8 mouse cellular contexts compared by ENCODE assay signal in genomic region chr8:118979800-118980199, GRCm38 (mm10).
DNase-seq lines count a peak whose midpoint lies in the region; ATAC-seq and TF ChIP-seq lines count a peak whose summit lies in the region.

No protein-coding gene starts in this region.

- DNase-seq in gastrocnemius, adult 18-20 months (ENCODE audit: low spot score), result peak; percentile 9
- DNase-seq in gastrocnemius, postnatal 4 days (ENCODE audit: low spot score in 2 of 2), result no peak
- DNase-seq in liver, adult 2 months (ENCODE audit: extremely low read depth, low read depth, low spot score), result no peak
- DNase-seq in liver (no peak), MN1 (ENCODE audit: low spot score) (no peak)
- DNase-seq in adrenal gland, postnatal 14 days, result peak; percentile 33
- peak; percentile 13 for DNase-seq in embryonic facial prominence, embryonic 14.5 days (ENCODE audit: low spot score)

- WGBS in liver, adult 2 months, result 13% methylated on average over 5 of the region's 5 CpGs
- 21% methylated on average over 5 of the region's 5 CpGs for WGBS in embryonic facial prominence, embryonic 14.5 days

- no peak overlapping the region for H3K4me2 ChIP-seq in embryonic facial prominence, embryonic 14.5 days (ENCODE audit: low read depth, low read length)

- H3K4me1 ChIP-seq in liver, adult 2 months (ENCODE audit: control insufficient read depth, insufficient read depth, low read length), result no peaks in the 10 kb centered on the region
- no peaks in the 10 kb centered on the region for H3K4me1 ChIP-seq in embryonic facial prominence, embryonic 14.5 days (ENCODE audit: control insufficient read depth, insufficient read depth, low read length)

- no peak overlapping the region for H3K27ac ChIP-seq in liver, adult 2 months (replicated peaks; ENCODE audit: insufficient read depth, low read depth, low read length)
- H3K27ac ChIP-seq in embryonic facial prominence, embryonic 14.5 days (replicated peaks; ENCODE audit: low read depth, low read length), result no peak overlapping the region

- no peaks in the 10 kb centered on the region for H3K36me3 ChIP-seq in liver, adult 2 months (ENCODE audit: control insufficient read depth, insufficient read depth, low read length)
- H3K36me3 ChIP-seq in embryonic facial prominence, embryonic 14.5 days (ENCODE audit: control insufficient read depth, insufficient read depth, low read length), result no peaks in the 10 kb centered on the region

- TF ChIP-seq CTCF in liver, adult 2 months (IDR thresholded peaks at IDR 0.05; ENCODE audit: low read depth, low read length), result peak; percentile 28; the same call in 1 of the 2 replicates

- TF ChIP-seq POLR2A in liver, adult 2 months (IDR thresholded peaks at IDR 0.05; ENCODE audit: extremely low read depth, insufficient read depth, low read length), result no peak

- peaks cover 10% of the 10 kb centered on the region; the same call in 1 of the 2 replicates for H3K9me3 ChIP-seq in embryonic facial prominence, embryonic 14.5 days (ENCODE audit: control insufficient read depth, low read length)

- H3K4me3 ChIP-seq in liver, adult 2 months (ENCODE audit: insufficient read depth, low read depth, low read length), result no peak overlapping the region
- no peak overlapping the region for H3K4me3 ChIP-seq in embryonic facial prominence, embryonic 14.5 days (ENCODE audit: low read depth, low read length)

- no peaks in the 10 kb centered on the region for H3K27me3 ChIP-seq in liver, adult 2 months (ENCODE audit: control insufficient read depth, insufficient read depth, low read length)
- no peaks in the 10 kb centered on the region for H3K27me3 ChIP-seq in embryonic facial prominence, embryonic 14.5 days (replicated peaks; ENCODE audit: control insufficient read depth, insufficient read depth, low read length)

- no peak for ATAC-seq in embryonic facial prominence, embryonic 14.5 days (ENCODE audit: low read depth)
- ATAC-seq in activated CD4-positive, CD25-positive, alpha-beta regulatory T cell, adult 4 months, result no peak

- no peaks in the 10 kb centered on the region for H3K79me2 ChIP-seq in liver, adult 2 months (ENCODE audit: control insufficient read depth, insufficient read depth, low read length)

- no peak overlapping the region for H3K9ac ChIP-seq in liver, adult 2 months (ENCODE audit: low read depth, low read length)
- no peak overlapping the region for H3K9ac ChIP-seq in embryonic facial prominence, embryonic 14.5 days (ENCODE audit: low read depth, low read length)

Comparison
In these comparisons a context has a peak if more than half of its experiments do, and no peak if none do; other contexts are left out.
1. DNase-seq: peak in gastrocnemius, adult 18-20 months (single experiment), adrenal gland, postnatal 14 days (single experiment) and embryonic facial prominence, embryonic 14.5 days (single experiment); none in gastrocnemius, postnatal 4 days (0 of 2), liver, adult 2 months (single experiment), liver (single experiment) and MN1 (single experiment).